8 mouse cellular contexts compared by ENCODE assay signal in the genomic region with DNA sequence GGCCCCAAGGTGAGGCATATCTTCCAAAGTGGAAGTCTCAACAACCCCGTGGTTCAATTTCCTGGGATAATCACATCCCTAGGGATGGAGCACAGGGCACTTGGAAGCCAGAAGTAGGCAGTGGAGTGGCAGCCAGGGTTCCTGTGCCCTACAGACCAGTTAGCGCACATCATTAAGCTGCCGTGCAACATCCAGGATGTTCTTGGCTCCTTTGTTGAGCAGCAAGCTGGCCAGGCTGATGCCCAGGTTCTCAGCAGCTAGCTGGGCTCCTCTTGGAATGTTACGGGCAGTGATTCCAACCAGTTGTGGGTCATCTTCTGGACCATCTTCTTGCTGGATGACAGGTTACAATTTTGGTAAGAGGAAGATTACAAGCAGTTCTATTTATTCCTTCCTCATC. TPM values are rescaled to one million over a fixed set of nuclear protein-coding genes. Genes with fewer than 3 reads are reported as not detected.
A peak's percentile ranks its signal among the peaks of the same experiment; 100 is the strongest.
DNase-seq lines count a peak whose midpoint lies in the region; ATAC-seq and TF ChIP-seq lines count a peak whose summit lies in the region.
"Not testable (repeated sequence)": the region's sequence is repeated elsewhere in the genome, so short reads cannot be mapped to it uniquely, and the experiment has no call there.

No protein-coding gene starts in this region.

- H3K36me3 ChIP-seq in ES-E14 (ENCODE audit: control insufficient read depth, insufficient read depth, low read length, poor library complexity, severe bottlenecking), result peaks cover 27% of the 10 kb centered on the region
- peaks cover 20% of the 10 kb centered on the region for H3K36me3 ChIP-seq in heart, embryonic 11.5 days (ENCODE audit: control insufficient read depth, insufficient read depth, low read length)
- peaks cover 18% of the 10 kb centered on the region for H3K36me3 ChIP-seq in hindbrain, embryonic 16.5 days (ENCODE audit: control insufficient read depth, insufficient read depth, low read length)
- H3K36me3 ChIP-seq in limb, embryonic 11.5 days (ENCODE audit: control insufficient read depth, insufficient read depth, low read length), result peaks cover 26% of the 10 kb centered on the region
- peaks cover 54% of the 10 kb centered on the region for H3K36me3 ChIP-seq in lung, embryonic 14.5 days (ENCODE audit: insufficient read depth)
- H3K36me3 ChIP-seq in midbrain, postnatal 0 days (ENCODE audit: insufficient read depth, low read length), result peaks cover 26% of the 10 kb centered on the region
- peaks cover 30% of the 10 kb centered on the region for H3K36me3 ChIP-seq in stomach, embryonic 16.5 days (ENCODE audit: control insufficient read depth, insufficient read depth, low read length)

- H3K4me2 ChIP-seq in heart, embryonic 11.5 days, result peak overlapping the region; percentile 85
- H3K4me2 ChIP-seq in hindbrain, embryonic 16.5 days (ENCODE audit: low read length), result peak overlapping the region; percentile 89
- H3K4me2 ChIP-seq in limb, embryonic 11.5 days (ENCODE audit: low read depth, severe bottlenecking), result peak overlapping the region; percentile 69
- H3K4me2 ChIP-seq in lung, embryonic 14.5 days, result peak overlapping the region; percentile 59
- peak overlapping the region; percentile 86; the same call in 1 of the 2 replicates for H3K4me2 ChIP-seq in midbrain, postnatal 0 days (ENCODE audit: low read depth, low read length, poor library complexity, severe bottlenecking)
- H3K4me2 ChIP-seq in stomach, embryonic 16.5 days (ENCODE audit: low read depth, low read length), result peak overlapping the region; percentile 84

- H3K9me3 ChIP-seq in ES-E14 (ENCODE audit: control insufficient read depth, insufficient read depth, low read depth, low read length); heart, embryonic 11.5 days (replicated peaks; ENCODE audit: control insufficient read depth, low read length); hindbrain, embryonic 16.5 days (ENCODE audit: control insufficient read depth, low read length); limb, embryonic 11.5 days (ENCODE audit: control insufficient read depth, low read length); lung, embryonic 14.5 days (ENCODE audit: low read depth, low read length); midbrain, postnatal 0 days (ENCODE audit: low read length); stomach, embryonic 16.5 days (replicated peaks; ENCODE audit: control insufficient read depth, low read length): not testable (repeated sequence)

- H3K4me3 ChIP-seq in ES-E14 (ENCODE audit: insufficient read depth in 1 of 2, low read depth in 1 of 2, low read length in 2 of 2, poor library complexity in 1 of 2, severe bottlenecking in 1 of 2), result peak overlapping the region; percentile 89 to 91
- H3K4me3 ChIP-seq in embryonic fibroblast, embryonic 13.5 days (ENCODE audit: insufficient read depth, low read length), result peak overlapping the region; percentile 50
- H3K4me3 ChIP-seq in heart, embryonic 11.5 days (ENCODE audit: low read depth, low read length), result peak overlapping the region; percentile 78
- H3K4me3 ChIP-seq in hindbrain, embryonic 16.5 days (ENCODE audit: low read length), result peak overlapping the region; percentile 5
- H3K4me3 ChIP-seq in limb, embryonic 11.5 days (ENCODE audit: low read depth, low read length), result peak overlapping the region; percentile 82
- peak overlapping the region; percentile 99 for H3K4me3 ChIP-seq in lung, embryonic 14.5 days (ENCODE audit: low read depth, low read length)
- not testable (repeated sequence) for H3K4me3 ChIP-seq in midbrain, postnatal 0 days (ENCODE audit: low read depth, low read length)
- peak overlapping the region; percentile 97 for H3K4me3 ChIP-seq in stomach, embryonic 16.5 days (replicated peaks; ENCODE audit: low read length)

- peak overlapping the region; percentile 48; the same call in 1 of the 2 replicates for H3K9ac ChIP-seq in ES-E14 (ENCODE audit: insufficient read depth, low read depth, low read length, poor library complexity, severe bottlenecking)
- H3K9ac ChIP-seq in heart, embryonic 11.5 days (ENCODE audit: low read depth, low read length), result peak overlapping the region; percentile 40
- H3K9ac ChIP-seq in hindbrain, embryonic 16.5 days (ENCODE audit: low read depth, low read length), result peak overlapping the region; percentile 3; the same call in 1 of the 2 replicates
- H3K9ac ChIP-seq in limb, embryonic 11.5 days (ENCODE audit: low read length), result peak overlapping the region; percentile 45; the same call in 1 of the 2 replicates
- H3K9ac ChIP-seq in lung, embryonic 14.5 days, result peak overlapping the region; percentile 99
- not testable (repeated sequence) for H3K9ac ChIP-seq in midbrain, postnatal 0 days (replicated peaks; ENCODE audit: low read length, poor library complexity, severe bottlenecking)
- peak overlapping the region; percentile 61 for H3K9ac ChIP-seq in stomach, embryonic 16.5 days (ENCODE audit: low read length)

- not testable (repeated sequence) for H3K27me3 ChIP-seq in heart, embryonic 11.5 days (ENCODE audit: control insufficient read depth, insufficient read depth, low read length); hindbrain, embryonic 16.5 days (replicated peaks; ENCODE audit: control insufficient read depth, insufficient read depth, low read length); limb, embryonic 11.5 days (ENCODE audit: control insufficient read depth, insufficient read depth, low read length); lung, embryonic 14.5 days (ENCODE audit: insufficient read depth, low read length); midbrain, postnatal 0 days (ENCODE audit: insufficient read depth, low read length); stomach, embryonic 16.5 days (ENCODE audit: control insufficient read depth, insufficient read depth, low read length)

- in situ Hi-C loops in ES-E14 (cut with MboI; ENCODE audit: low sequenced_read_pairs in 2 of 2, unreplicated experiment in 2 of 2), result not testable (repeated sequence)

- TF ChIP-seq CTCF in embryonic fibroblast, embryonic 13.5 days (IDR thresholded peaks at IDR 0.05; ENCODE audit: borderline replicate concordance, insufficient read depth, low read length); lung, embryonic 14.5 days (IDR thresholded peaks at IDR 0.05; ENCODE audit: low read depth); midbrain, postnatal 0 days (IDR thresholded peaks at IDR 0.05): not testable (repeated sequence)

- TF ChIP-seq POLR2A in embryonic fibroblast, embryonic 13.5 days (IDR thresholded peaks at IDR 0.05; ENCODE audit: low read depth, low read length), result peak; percentile 18; the same call in 1 of the 2 replicates

- H3K27ac ChIP-seq in ES-E14 (ENCODE audit: insufficient read depth, low read depth, low read length, poor library complexity, severe bottlenecking); embryonic fibroblast, embryonic 13.5 days (ENCODE audit: insufficient read depth, low read length); heart, embryonic 11.5 days (ENCODE audit: low read depth, low read length); hindbrain, embryonic 16.5 days (ENCODE audit: low read depth, low read length); limb, embryonic 11.5 days (replicated peaks; ENCODE audit: low read depth, low read length); midbrain, postnatal 0 days (ENCODE audit: low read depth, low read length): not testable (repeated sequence)
- 0 out of 2 replicates have a peak overlapping the region, but pooled peaks have one; percentile 38 for H3K27ac ChIP-seq in lung, embryonic 14.5 days (ENCODE audit: low read depth)
- H3K27ac ChIP-seq in stomach, embryonic 16.5 days (ENCODE audit: low read length), result peak overlapping the region; percentile 27; the same call in 1 of the 2 replicates

- H3K4me1 ChIP-seq in ES-E14 (ENCODE audit: control insufficient read depth in 2 of 2, insufficient read depth in 2 of 2, low read length in 2 of 2, poor library complexity in 1 of 2); embryonic fibroblast, embryonic 13.5 days (ENCODE audit: control insufficient read depth, insufficient read depth, low read length); heart, embryonic 11.5 days (ENCODE audit: control insufficient read depth, insufficient read depth, low read length); lung, embryonic 14.5 days (ENCODE audit: insufficient read depth); midbrain, postnatal 0 days (ENCODE audit: insufficient read depth, low read length): not testable (repeated sequence)
- peaks cover 21% of the 10 kb centered on the region for H3K4me1 ChIP-seq in hindbrain, embryonic 16.5 days (ENCODE audit: control insufficient read depth, insufficient read depth, low read depth, low read length)
- peaks cover 10% of the 10 kb centered on the region; the same call in 1 of the 2 replicates for H3K4me1 ChIP-seq in limb, embryonic 11.5 days (ENCODE audit: control insufficient read depth, insufficient read depth, low read length)
- peaks cover 19% of the 10 kb centered on the region for H3K4me1 ChIP-seq in stomach, embryonic 16.5 days (ENCODE audit: control insufficient read depth, insufficient read depth, low read length)

- WGBS in heart, embryonic 11.5 days (ENCODE audit: insufficient replicate concordance), result 44% methylated on average over 4 of the region's 4 CpGs
- 31% methylated on average over 4 of the region's 4 CpGs for WGBS in hindbrain, embryonic 16.5 days
- 46% methylated on average over 4 of the region's 4 CpGs for WGBS in limb, embryonic 11.5 days
- WGBS in lung, embryonic 14.5 days, result 21% methylated on average over 4 of the region's 4 CpGs
- 28% methylated on average over 4 of the region's 4 CpGs for WGBS in midbrain, postnatal 0 days
- WGBS in stomach, embryonic 16.5 days, result 31% methylated on average over 4 of the region's 4 CpGs

- not testable (repeated sequence) for DNase-seq in ES-E14 (ENCODE audit: low read depth, low spot score); limb, embryonic 11.5 days (ENCODE audit: low spot score); lung, embryonic 14.5 days; midbrain, postnatal 0 days (ENCODE audit: low spot score)

- not testable (repeated sequence) for ATAC-seq in heart, embryonic 11.5 days (replicated peaks; ENCODE audit: insufficient number of reproducible peaks, low FRiP score, low TSS enrichment); hindbrain, embryonic 16.5 days; limb, embryonic 11.5 days (ENCODE audit: insufficient number of reproducible peaks, low FRiP score, low TSS enrichment, low read depth); lung, embryonic 14.5 days (ENCODE audit: insufficient read depth); midbrain, postnatal 0 days (ENCODE audit: low FRiP score); stomach, embryonic 16.5 days (ENCODE audit: insufficient read depth, low FRiP score)

RNA-seq across cellular contexts. Expression of gene H2afx, which starts 2.0 kb away (rescaled TPM):
- total RNA-seq in ES-E14 (2012; rRNA removed), result 967 and 1,137 TPM in 2 replicates
- polyA plus RNA-seq in embryonic fibroblast, embryonic 13.5 days (2011; ENCODE audit: insufficient read length, low read depth, missing spikeins), result 50.9 and 74.7 TPM in 2 replicates
- 199 and 232 TPM in 2 replicates for polyA plus RNA-seq in heart, embryonic 11.5 days (2014; fragmentation: Nextera tagmentation; extraction: Ambion mirVana)
- 106 and 143 TPM in 2 replicates for polyA plus RNA-seq in hindbrain, embryonic 16.5 days (2015; fragmentation: Nextera tagmentation; extraction: Ambion mirVana)
- polyA plus RNA-seq in limb, embryonic 11.5 days (2014; fragmentation: Nextera tagmentation; extraction: Ambion mirVana), result 507 and 525 TPM in 2 replicates
- polyA plus RNA-seq in lung, embryonic 14.5 days (2014; fragmentation: Nextera tagmentation; extraction: Ambion mirVana), result 391 and 419 TPM in 2 replicates
- total RNA-seq in midbrain, postnatal 0 days (2014; rRNA removed), result 91.7 and 145 TPM in 2 replicates
- 112 and 119 TPM in 2 replicates for polyA plus RNA-seq in midbrain, postnatal 0 days (2015; fragmentation: Nextera tagmentation; extraction: Ambion mirVana)
- 203 and 218 TPM in 2 replicates for polyA plus RNA-seq in stomach, embryonic 16.5 days (2015; fragmentation: Nextera tagmentation; extraction: Ambion mirVana)

RNA-seq across cellular contexts. Expression of gene Hmbs, which starts 7.5 kb away (rescaled TPM):
- 69.9 and 71.3 TPM in 2 replicates for total RNA-seq in ES-E14 (2012; rRNA removed)
- polyA plus RNA-seq in embryonic fibroblast, embryonic 13.5 days (2011; ENCODE audit: insufficient read length, low read depth, missing spikeins), result 46.8 and 51.9 TPM in 2 replicates
- polyA plus RNA-seq in heart, embryonic 11.5 days (2014; fragmentation: Nextera tagmentation; extraction: Ambion mirVana), result 258 and 291 TPM in 2 replicates
- polyA plus RNA-seq in hindbrain, embryonic 16.5 days (2015; fragmentation: Nextera tagmentation; extraction: Ambion mirVana), result 64.0 and 67.4 TPM in 2 replicates
- polyA plus RNA-seq in limb, embryonic 11.5 days (2014; fragmentation: Nextera tagmentation; extraction: Ambion mirVana), result 145 and 153 TPM in 2 replicates
- polyA plus RNA-seq in lung, embryonic 14.5 days (2014; fragmentation: Nextera tagmentation; extraction: Ambion mirVana), result 128 and 131 TPM in 2 replicates
- 30.1 and 31.7 TPM in 2 replicates for total RNA-seq in midbrain, postnatal 0 days (2014; rRNA removed)
- polyA plus RNA-seq in midbrain, postnatal 0 days (2015; fragmentation: Nextera tagmentation; extraction: Ambion mirVana), result 55.5 and 56.9 TPM in 2 replicates
- polyA plus RNA-seq in stomach, embryonic 16.5 days (2015; fragmentation: Nextera tagmentation; extraction: Ambion mirVana), result 162 and 170 TPM in 2 replicates

RNA-seq across cellular contexts. Expression of gene Dpagt1, which starts 10.7 kb away (rescaled TPM):
- total RNA-seq in ES-E14 (2012; rRNA removed), result 16.3 and 17.9 TPM in 2 replicates
- 39.7 and 54.7 TPM in 2 replicates for polyA plus RNA-seq in embryonic fibroblast, embryonic 13.5 days (2011; ENCODE audit: insufficient read length, low read depth, missing spikeins)
- 40.2 and 46.3 TPM in 2 replicates for polyA plus RNA-seq in heart, embryonic 11.5 days (2014; fragmentation: Nextera tagmentation; extraction: Ambion mirVana)
- polyA plus RNA-seq in hindbrain, embryonic 16.5 days (2015; fragmentation: Nextera tagmentation; extraction: Ambion mirVana), result 32.5 and 42.6 TPM in 2 replicates
- 52.3 and 55.8 TPM in 2 replicates for polyA plus RNA-seq in limb, embryonic 11.5 days (2014; fragmentation: Nextera tagmentation; extraction: Ambion mirVana)
- 41.0 and 43.4 TPM in 2 replicates for polyA plus RNA-seq in lung, embryonic 14.5 days (2014; fragmentation: Nextera tagmentation; extraction: Ambion mirVana)
- 23.2 and 27.2 TPM in 2 replicates for total RNA-seq in midbrain, postnatal 0 days (2014; rRNA removed)
- 33.6 and 34.1 TPM in 2 replicates for polyA plus RNA-seq in midbrain, postnatal 0 days (2015; fragmentation: Nextera tagmentation; extraction: Ambion mirVana)
- polyA plus RNA-seq in stomach, embryonic 16.5 days (2015; fragmentation: Nextera tagmentation; extraction: Ambion mirVana), result 32.0 and 40.6 TPM in 2 replicates

RNA-seq across cellular contexts. Expression of gene C2cd2l, which starts 16.4 kb away (rescaled TPM):
- 9.0 and 13.9 TPM in 2 replicates for total RNA-seq in ES-E14 (2012; rRNA removed)
- polyA plus RNA-seq in embryonic fibroblast, embryonic 13.5 days (2011; ENCODE audit: insufficient read length, low read depth, missing spikeins), result 9.4 and 10.5 TPM in 2 replicates
- polyA plus RNA-seq in heart, embryonic 11.5 days (2014; fragmentation: Nextera tagmentation; extraction: Ambion mirVana), result 4.7 and 7.1 TPM in 2 replicates
- 23.1 and 27.1 TPM in 2 replicates for polyA plus RNA-seq in hindbrain, embryonic 16.5 days (2015; fragmentation: Nextera tagmentation; extraction: Ambion mirVana)
- polyA plus RNA-seq in limb, embryonic 11.5 days (2014; fragmentation: Nextera tagmentation; extraction: Ambion mirVana), result 6.5 and 7.6 TPM in 2 replicates
- 6.7 and 8.6 TPM in 2 replicates for polyA plus RNA-seq in lung, embryonic 14.5 days (2014; fragmentation: Nextera tagmentation; extraction: Ambion mirVana)
- total RNA-seq in midbrain, postnatal 0 days (2014; rRNA removed), result 48.9 and 57.1 TPM in 2 replicates
- polyA plus RNA-seq in midbrain, postnatal 0 days (2015; fragmentation: Nextera tagmentation; extraction: Ambion mirVana), result 22.6 and 23.6 TPM in 2 replicates
- polyA plus RNA-seq in stomach, embryonic 16.5 days (2015; fragmentation: Nextera tagmentation; extraction: Ambion mirVana), result 6.7 and 8.0 TPM in 2 replicates

RNA-seq across cellular contexts. Expression of gene Vps11, which starts 25.0 kb away (rescaled TPM):
- total RNA-seq in ES-E14 (2012; rRNA removed), result 35.0 and 35.8 TPM in 2 replicates
- 33.8 and 35.4 TPM in 2 replicates for polyA plus RNA-seq in embryonic fibroblast, embryonic 13.5 days (2011; ENCODE audit: insufficient read length, low read depth, missing spikeins)
- polyA plus RNA-seq in heart, embryonic 11.5 days (2014; fragmentation: Nextera tagmentation; extraction: Ambion mirVana), result 15.1 and 19.8 TPM in 2 replicates
- polyA plus RNA-seq in hindbrain, embryonic 16.5 days (2015; fragmentation: Nextera tagmentation; extraction: Ambion mirVana), result 43.5 and 46.4 TPM in 2 replicates
- 26.4 and 26.6 TPM in 2 replicates for polyA plus RNA-seq in limb, embryonic 11.5 days (2014; fragmentation: Nextera tagmentation; extraction: Ambion mirVana)
- polyA plus RNA-seq in lung, embryonic 14.5 days (2014; fragmentation: Nextera tagmentation; extraction: Ambion mirVana), result 26.0 and 26.8 TPM in 2 replicates
- 41.5 and 42.6 TPM in 2 replicates for total RNA-seq in midbrain, postnatal 0 days (2014; rRNA removed)
- 41.5 and 43.3 TPM in 2 replicates for polyA plus RNA-seq in midbrain, postnatal 0 days (2015; fragmentation: Nextera tagmentation; extraction: Ambion mirVana)
- 30.0 and 31.6 TPM in 2 replicates for polyA plus RNA-seq in stomach, embryonic 16.5 days (2015; fragmentation: Nextera tagmentation; extraction: Ambion mirVana)
